Mouse (Mus musculus): ENCODE measurements around the gene Tmem131l. TPM values are rescaled to one million over a fixed set of nuclear protein-coding genes. Genes with fewer than 3 reads are reported as not detected.

The Tmem131l gene
- total and polyA plus RNA-seq, 2 experiments from 2014 or later = 22.5 to 37.3 TPM

DNA sequence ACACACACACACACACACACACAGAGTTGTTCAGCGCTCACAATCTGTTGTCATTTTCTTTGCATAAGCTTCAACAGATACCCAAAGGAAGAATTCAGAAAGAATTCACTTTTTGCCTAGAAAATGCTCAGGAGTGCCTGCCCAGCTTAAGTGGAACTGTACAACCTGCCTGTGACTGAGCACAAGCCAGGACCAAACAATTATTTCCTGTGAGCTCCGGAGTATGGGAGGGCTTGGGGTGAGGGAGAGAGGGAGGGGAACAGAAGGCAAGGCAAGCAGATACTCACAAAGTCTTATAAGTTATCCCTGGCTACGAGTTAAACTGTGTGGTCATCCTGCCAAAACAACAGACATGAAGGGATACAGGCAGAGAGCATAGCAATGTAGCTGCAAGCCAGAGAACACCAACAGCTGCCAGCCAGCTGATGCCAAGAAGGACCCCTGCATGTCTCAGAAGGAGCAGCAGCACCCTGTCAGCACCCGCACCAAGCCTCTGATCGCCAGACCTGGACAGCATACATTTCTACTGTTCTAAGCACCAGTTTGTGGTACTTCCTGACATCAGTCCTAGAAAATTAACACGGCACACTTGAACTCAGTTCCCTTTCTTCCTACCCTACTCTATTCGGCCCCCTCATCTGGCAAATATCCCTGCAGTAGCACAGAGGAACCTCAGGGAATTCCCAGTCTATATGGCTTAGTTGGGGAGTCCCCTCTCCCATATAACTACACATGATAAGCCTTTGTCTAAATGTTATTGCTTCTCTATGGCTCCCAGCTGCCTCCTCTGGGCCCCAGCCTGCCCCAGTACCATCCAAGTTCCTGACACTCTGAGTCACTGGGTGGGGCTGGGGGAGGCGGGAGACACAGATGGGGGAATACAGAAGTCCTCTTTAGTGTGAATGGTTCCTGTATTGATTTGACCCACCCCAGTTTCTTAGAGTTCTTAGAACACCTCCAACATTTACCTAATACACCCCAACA is 18.5 kb downstream of the Tmem131l start:
- Histone ChIP-seq H3K4me2 (ENCODE audit: low read depth, low read length, poor library complexity, severe bottlenecking) (no peak overlapping the region), H3K4me3 (ENCODE audit: low read depth, low read length) (no peak overlapping the region), H3K36me3 (ENCODE audit: insufficient read depth, low read length) (no peaks in the 10 kb centered on the region; the same call in 1 of the 2 replicates), H3K9ac (replicated peaks; ENCODE audit: low read length, poor library complexity, severe bottlenecking) (no peak overlapping the region), H3K9me3 (ENCODE audit: low read length) (no peaks in the 10 kb centered on the region), H3K27ac (ENCODE audit: low read depth, low read length) (no peak overlapping the region), H3K27me3 (ENCODE audit: insufficient read depth, low read length) (no peaks in the 10 kb centered on the region), H3K4me1 (ENCODE audit: insufficient read depth, low read length) (peaks cover 10% of the 10 kb centered on the region; the same call in 1 of the 2 replicates)
- no peak for ATAC-seq (ENCODE audit: low FRiP score)
- TF ChIP-seq CTCF (IDR thresholded peaks at IDR 0.05) = no peak
- 67% methylated on average over 8 of the region's 8 CpGs for WGBS
- peak; percentile 26 for DNase-seq (ENCODE audit: low spot score)

DNA sequence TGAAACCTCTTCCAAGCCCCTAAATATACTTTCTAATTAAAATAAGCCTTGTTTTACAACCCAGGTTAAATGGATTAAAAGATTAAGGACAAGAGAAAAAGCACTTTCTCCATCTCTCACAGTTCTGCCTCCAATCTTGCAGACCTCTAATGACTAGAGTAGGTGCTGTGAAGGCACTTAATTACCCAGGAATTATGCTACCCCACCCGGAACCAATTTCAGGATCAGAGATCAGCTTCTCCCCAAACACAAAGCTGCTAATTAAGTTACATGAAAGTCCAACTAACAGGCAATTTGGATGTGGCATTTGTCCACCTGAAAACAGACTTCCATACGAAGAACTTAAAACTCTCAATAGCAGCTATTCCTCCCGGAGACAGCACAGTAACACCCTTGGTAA is 19.4 kb downstream of the Tmem131l start:
- Histone ChIP-seq H3K4me2 (ENCODE audit: low read depth, low read length, poor library complexity, severe bottlenecking) (no peak overlapping the region), H3K27me3 (ENCODE audit: insufficient read depth, low read length) (no peaks in the 10 kb centered on the region), H3K27ac (ENCODE audit: low read depth, low read length) (no peak overlapping the region), H3K4me3 (ENCODE audit: low read depth, low read length) (no peak overlapping the region), H3K4me1 (ENCODE audit: insufficient read depth, low read length) (peaks cover 10% of the 10 kb centered on the region; the same call in 1 of the 2 replicates), H3K9ac (replicated peaks; ENCODE audit: low read length, poor library complexity, severe bottlenecking) (no peak overlapping the region), H3K36me3 (ENCODE audit: insufficient read depth, low read length) (no peaks in the 10 kb centered on the region), H3K9me3 (ENCODE audit: low read length) (no peaks in the 10 kb centered on the region)
- TF ChIP-seq CTCF (IDR thresholded peaks at IDR 0.05) = no peak
- ATAC-seq (ENCODE audit: low FRiP score) (no peak), DNase-seq (ENCODE audit: low spot score) (no peak)
- 32% methylated on average over 3 of the region's 3 CpGs for WGBS

DNA sequence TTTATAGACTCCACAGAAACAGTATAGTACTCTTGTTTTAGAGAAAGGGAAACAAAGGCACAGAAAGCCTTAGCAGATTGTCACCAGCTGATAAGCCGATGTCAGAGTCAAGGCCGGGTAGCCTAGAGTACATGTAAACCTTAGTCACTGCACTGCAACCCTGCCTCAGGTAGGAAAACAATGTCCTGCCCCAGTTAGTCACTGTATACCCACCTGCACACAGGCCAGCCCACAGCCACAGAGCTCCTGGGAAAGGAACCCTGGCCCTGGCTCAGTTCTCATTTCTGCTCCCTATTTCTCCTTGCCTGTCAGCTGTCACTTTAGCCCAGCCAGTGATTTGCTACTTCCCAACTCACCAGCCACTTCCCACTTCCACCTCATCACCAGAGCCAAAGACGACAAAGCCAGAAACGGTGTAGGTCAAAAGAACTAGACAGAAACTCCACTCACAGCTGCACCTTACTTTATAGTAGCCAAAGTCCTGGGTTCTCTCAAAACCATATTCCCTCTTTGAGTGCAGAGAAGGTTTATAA is 24.4 kb downstream of the Tmem131l start:
- DNase-seq (ENCODE audit: low spot score) (no peak), ATAC-seq (ENCODE audit: low FRiP score) (no peak)
- no peak for TF ChIP-seq CTCF (IDR thresholded peaks at IDR 0.05)
- peaks cover 3% of the 10 kb centered on the region for H3K36me3 ChIP-seq (ENCODE audit: insufficient read depth, low read length)
- H3K9ac ChIP-seq (replicated peaks; ENCODE audit: low read length, poor library complexity, severe bottlenecking) = no peak overlapping the region; the same call in 1 of the 2 replicates
- H3K9me3 ChIP-seq (ENCODE audit: low read length) = no peaks in the 10 kb centered on the region
- H3K27me3 ChIP-seq (ENCODE audit: insufficient read depth, low read length) = no peaks in the 10 kb centered on the region
- H3K4me2 ChIP-seq (ENCODE audit: low read depth, low read length, poor library complexity, severe bottlenecking) = no peak overlapping the region
- 90% methylated on average over 4 of the region's 4 CpGs for WGBS
- no peaks in the 10 kb centered on the region for H3K4me1 ChIP-seq (ENCODE audit: insufficient read depth, low read length)
- H3K4me3 ChIP-seq (ENCODE audit: low read depth, low read length) = no peak overlapping the region
- no peak overlapping the region for H3K27ac ChIP-seq (ENCODE audit: low read depth, low read length)

DNA sequence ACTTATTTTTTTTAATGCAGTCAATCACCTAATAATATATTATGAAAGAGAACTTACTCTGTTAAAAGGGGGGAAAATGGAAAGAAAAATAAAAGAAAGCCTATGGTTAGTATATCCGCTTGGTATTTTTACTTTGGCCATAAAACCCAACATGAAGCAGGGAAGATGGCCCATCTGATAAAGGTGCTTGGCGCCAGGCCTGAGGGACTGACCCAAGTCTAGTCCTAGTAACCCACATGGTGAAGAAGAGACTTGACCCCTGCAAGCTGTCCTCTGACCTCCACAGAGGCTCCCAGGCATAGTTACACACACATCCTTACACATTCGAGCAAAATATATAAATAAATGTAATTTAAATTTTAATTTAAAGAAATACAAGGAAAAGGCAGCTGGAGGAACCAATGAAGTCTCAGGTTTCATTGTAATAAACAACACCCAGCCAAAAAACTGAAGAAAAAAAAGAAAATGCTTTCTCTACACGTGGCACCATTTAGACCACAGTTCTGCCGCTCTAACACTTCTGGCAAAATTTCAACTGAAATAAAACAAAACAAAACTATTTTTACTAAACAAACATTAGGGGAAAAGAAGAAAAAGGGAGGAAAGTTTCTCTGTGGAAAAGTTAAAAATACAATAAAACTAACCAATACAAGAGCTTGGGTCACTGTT is 28.8 kb downstream of the Tmem131l start:
- Histone ChIP-seq H3K4me2 (ENCODE audit: low read depth, low read length, poor library complexity, severe bottlenecking) (no peak overlapping the region), H3K36me3 (ENCODE audit: insufficient read depth, low read length) (peaks cover 3% of the 10 kb centered on the region), H3K9me3 (ENCODE audit: low read length) (no peaks in the 10 kb centered on the region), H3K27me3 (ENCODE audit: insufficient read depth, low read length) (no peaks in the 10 kb centered on the region), H3K4me1 (ENCODE audit: insufficient read depth, low read length) (no peaks in the 10 kb centered on the region), H3K9ac (replicated peaks; ENCODE audit: low read length, poor library complexity, severe bottlenecking) (no peak overlapping the region), H3K27ac (ENCODE audit: low read depth, low read length) (no peak overlapping the region), H3K4me3 (ENCODE audit: low read depth, low read length) (no peak overlapping the region)
- 79% methylated on average over 5 of the region's 5 CpGs for WGBS
- ATAC-seq (ENCODE audit: low FRiP score) (no peak), DNase-seq (ENCODE audit: low spot score) (no peak)
- TF ChIP-seq CTCF (IDR thresholded peaks at IDR 0.05) = no peak

DNA sequence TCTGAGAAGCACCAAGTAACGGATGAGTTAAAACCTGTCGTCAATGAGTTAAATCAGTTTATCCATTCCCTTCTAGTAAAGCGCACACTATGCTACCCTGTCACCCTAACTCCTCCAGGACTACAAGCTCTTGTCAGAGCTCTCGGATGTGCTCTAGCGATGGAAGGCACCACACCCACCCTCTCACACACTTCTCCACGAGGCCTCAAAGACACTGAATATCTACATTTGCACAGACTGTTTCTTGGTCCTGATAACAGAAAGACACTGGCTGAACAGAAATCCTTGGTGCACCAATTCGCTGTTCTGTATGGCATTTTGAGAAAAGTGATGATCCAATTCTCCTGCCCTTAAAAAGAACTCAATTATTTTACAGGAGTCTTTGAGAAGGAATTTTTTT is 34.0 kb downstream of the Tmem131l start:
- Histone ChIP-seq H3K27ac (ENCODE audit: low read depth, low read length) (no peak overlapping the region), H3K4me1 (ENCODE audit: insufficient read depth, low read length) (no peaks in the 10 kb centered on the region), H3K27me3 (ENCODE audit: insufficient read depth, low read length) (no peaks in the 10 kb centered on the region), H3K9me3 (ENCODE audit: low read length) (no peaks in the 10 kb centered on the region), H3K4me3 (ENCODE audit: low read depth, low read length) (no peak overlapping the region), H3K36me3 (ENCODE audit: insufficient read depth, low read length) (no peaks in the 10 kb centered on the region), H3K9ac (replicated peaks; ENCODE audit: low read length, poor library complexity, severe bottlenecking) (no peak overlapping the region), H3K4me2 (ENCODE audit: low read depth, low read length, poor library complexity, severe bottlenecking) (no peak overlapping the region)
- ATAC-seq (ENCODE audit: low FRiP score) = no peak
- 92% methylated on average over 7 of the region's 7 CpGs for WGBS
- DNase-seq (ENCODE audit: low spot score) = no peak
- TF ChIP-seq CTCF (IDR thresholded peaks at IDR 0.05) = no peak

Data from midbrain, postnatal 0 days (tissue).